Mouse (Mus musculus) frontal cortex, adult 2 months (tissue): Measurements from ENCODE around the gene Gfod2. TPM values are rescaled to one million over a fixed set of nuclear protein-coding genes. Genes with fewer than 3 reads are reported as not detected.
A peak's percentile ranks its signal among the peaks of the same experiment; 100 is the strongest.

ENCODE experiments used
- DNase-seq, 2 experiments: peaks; one replicate each; pipeline ENCODE4 v3.0.0; 2022; ENCODE audit warnings: low spot score in 1 of 2; ENCODE audit errors: extremely low spot score in 1 of 2
- polyA plus RNA-seq: library from polyadenylated mRNA; depleted of rRNA; stranded (reverse); fragments of >200 nt; gene quantifications from 2 replicates; pipeline ENCODE4 v1.2.3, GENCODE M21; 2012; rRNA removed

The Gfod2 gene
- polyA plus RNA-seq = 18.1 and 21.5 TPM in 2 replicates

- DNase-seq = peak; percentile 92 to 99
Measured at GRCm38 (mm10) chr8:105758277-105759108, at the start of gene Gfod2. TSS of gene Gfod2 (minus strand) at chr8:105758664.

- no peak for DNase-seq
Measured at GRCm38 (mm10) chr8:105807766-105808165, 49.3 kb upstream of the Gfod2 start.

GRCm38 (mm10) chr8:105805964-105806363, 47.5 kb upstream of the Gfod2 start:
- no peak for DNase-seq

- no peak for DNase-seq
Measured at GRCm38 (mm10) chr8:105805346-105805745, 46.9 kb upstream of the Gfod2 start.

GRCm38 (mm10) chr8:105804797-105805196, 46.3 kb upstream of the Gfod2 start:
- DNase-seq = no peak

GRCm38 (mm10) chr8:105801153-105801904, 42.9 kb upstream of the Gfod2 start:
- DNase-seq = no peak

GRCm38 (mm10) chr8:105799091-105799812, 40.8 kb upstream of the Gfod2 start:
- peak in 1 of 2 experiments; percentile 44 for DNase-seq

- DNase-seq = no peak
Measured at GRCm38 (mm10) chr8:105798408-105798807, 39.9 kb upstream of the Gfod2 start.

GRCm38 (mm10) chr8:105795785-105796184, 37.3 kb upstream of the Gfod2 start:
- DNase-seq = no peak

- DNase-seq = no peak
Measured at GRCm38 (mm10) chr8:105794009-105794598, 35.6 kb upstream of the Gfod2 start.

GRCm38 (mm10) chr8:105793331-105793730, 34.9 kb upstream of the Gfod2 start:
- no peak for DNase-seq

- no peak for DNase-seq
Measured at GRCm38 (mm10) chr8:105789626-105790025, 31.2 kb upstream of the Gfod2 start.

GRCm38 (mm10) chr8:105788927-105789326, 30.5 kb upstream of the Gfod2 start:
- DNase-seq = no peak

- no peak for DNase-seq
Measured at GRCm38 (mm10) chr8:105788241-105788640, 29.8 kb upstream of the Gfod2 start.

- no peak for DNase-seq
Measured at GRCm38 (mm10) chr8:105780298-105780697, 21.8 kb upstream of the Gfod2 start.

GRCm38 (mm10) chr8:105777833-105778232, 19.4 kb upstream of the Gfod2 start:
- no peak for DNase-seq

GRCm38 (mm10) chr8:105774498-105774897, 16.0 kb upstream of the Gfod2 start:
- DNase-seq = peak; percentile 39 to 66

GRCm38 (mm10) chr8:105773441-105773861, 15.0 kb upstream of the Gfod2 start:
- DNase-seq = no peak

GRCm38 (mm10) chr8:105771398-105772175, 13.1 kb upstream of the Gfod2 start:
- DNase-seq = no peak

GRCm38 (mm10) chr8:105770609-105771008, 12.1 kb upstream of the Gfod2 start:
- no peak for DNase-seq
